ENCODE assay signal across 21 mouse cellular contexts in the genomic region with DNA sequence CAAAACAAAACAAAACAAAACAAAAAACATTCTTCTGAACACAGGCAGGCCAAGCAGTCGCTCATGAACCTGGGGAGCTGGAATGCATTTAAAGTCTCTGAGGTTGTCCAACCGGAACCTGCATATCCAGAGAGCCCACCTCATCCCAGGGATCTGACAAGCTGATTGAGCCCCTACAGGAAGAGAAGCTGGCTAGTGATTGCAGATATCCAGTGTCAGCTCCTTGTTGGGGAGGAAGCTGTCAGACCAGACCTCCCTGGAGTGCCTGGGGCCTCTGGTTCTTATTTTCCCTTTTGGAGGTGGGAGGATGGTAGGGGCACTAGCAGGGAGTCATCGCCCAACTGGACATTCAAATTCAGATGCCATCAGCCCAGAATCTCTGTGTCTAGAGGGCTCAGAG.
DNase-seq lines count a peak whose midpoint lies in the region; ATAC-seq and TF ChIP-seq lines count a peak whose summit lies in the region.
"Had no signal": no experiment of that assay in that cellular context is flagged by ENCODE, and none has a peak within 500 bp of the region (broad histone marks: within the 10 kb centered on the region; RNA-seq: fewer than 3 reads in every experiment).

No protein-coding gene starts in this region.

- H3K4me2 ChIP-seq in intestine, embryonic 14.5 days (ENCODE audit: low read length), result no peak overlapping the region
- no peak overlapping the region for H3K4me2 ChIP-seq in intestine, postnatal 0 days (replicated peaks; ENCODE audit: low read depth)
- no peak overlapping the region for H3K4me2 ChIP-seq in kidney, embryonic 15.5 days
- H3K4me2 ChIP-seq in kidney, postnatal 0 days (ENCODE audit: low read length), result no peak overlapping the region
- H3K4me2 ChIP-seq: embryonic facial prominence, embryonic 12.5 days; forebrain, embryonic 13.5 days; forebrain, embryonic 15.5 days had no signal

- 68% methylated on average over 3 of the region's 3 CpGs for WGBS in intestine, embryonic 14.5 days
- 78% methylated on average over 3 of the region's 3 CpGs for WGBS in intestine, postnatal 0 days
- 31% methylated on average over 3 of the region's 3 CpGs for WGBS in kidney, embryonic 15.5 days
- WGBS in kidney, postnatal 0 days, result 42% methylated on average over 3 of the region's 3 CpGs
- 63% methylated on average over 3 of the region's 3 CpGs for WGBS in embryonic facial prominence, embryonic 10.5 days

- peaks cover 4% of the 10 kb centered on the region; the same call in 1 of the 2 replicates for H3K9me3 ChIP-seq in intestine, embryonic 14.5 days (ENCODE audit: control insufficient read depth, low read length)
- H3K9me3 ChIP-seq in intestine, postnatal 0 days (ENCODE audit: control insufficient read depth), result 0 out of 2 replicates have a peak, but pooled peaks cover 4% of the 10 kb centered on the region
- H3K9me3 ChIP-seq in kidney, embryonic 15.5 days (replicated peaks), result no peaks in the 10 kb centered on the region
- H3K9me3 ChIP-seq in kidney, postnatal 0 days (replicated peaks; ENCODE audit: low read length), result no peaks in the 10 kb centered on the region
- H3K9me3 ChIP-seq in embryonic facial prominence, embryonic 10.5 days, result 0 out of 2 replicates have a peak, but pooled peaks cover 3% of the 10 kb centered on the region
- H3K9me3 ChIP-seq: forebrain, embryonic 13.5 days; forebrain, embryonic 15.5 days had no signal

- H3K9ac ChIP-seq in intestine, embryonic 14.5 days (ENCODE audit: low read length), result no peak overlapping the region
- no peak overlapping the region for H3K9ac ChIP-seq in intestine, postnatal 0 days (ENCODE audit: low read depth, low read length)
- no peak overlapping the region for H3K9ac ChIP-seq in kidney, embryonic 15.5 days
- no peak overlapping the region for H3K9ac ChIP-seq in kidney, postnatal 0 days (ENCODE audit: low read depth, low read length)
- H3K9ac ChIP-seq: embryonic facial prominence, embryonic 12.5 days; forebrain, embryonic 13.5 days; forebrain, embryonic 15.5 days had no signal

- no peak overlapping the region for H3K27ac ChIP-seq in intestine, embryonic 14.5 days (ENCODE audit: low read depth)
- H3K27ac ChIP-seq in intestine, postnatal 0 days (ENCODE audit: low read depth, low read length), result no peak overlapping the region
- 0 out of 2 replicates have a peak overlapping the region, but pooled peaks have one; percentile 23 for H3K27ac ChIP-seq in kidney, embryonic 15.5 days
- H3K27ac ChIP-seq in kidney, postnatal 0 days, result no peak overlapping the region
- H3K27ac ChIP-seq in embryonic facial prominence, embryonic 10.5 days (replicated peaks), result peak overlapping the region; percentile 21; the same call in 1 of the 2 replicates
- H3K27ac ChIP-seq: embryonic facial prominence, embryonic 12.5 days; forebrain, embryonic 13.5 days; forebrain, embryonic 15.5 days had no signal

- H3K27me3 ChIP-seq in intestine, embryonic 14.5 days (replicated peaks; ENCODE audit: control insufficient read depth, insufficient read depth, low read length), result no peaks in the 10 kb centered on the region
- no peaks in the 10 kb centered on the region for H3K27me3 ChIP-seq in intestine, postnatal 0 days (replicated peaks; ENCODE audit: control insufficient read depth, insufficient read depth, low read length)
- no peaks in the 10 kb centered on the region for H3K27me3 ChIP-seq in kidney, embryonic 15.5 days
- H3K27me3 ChIP-seq in kidney, postnatal 0 days (ENCODE audit: insufficient read depth, low read length), result no peaks in the 10 kb centered on the region
- no peaks in the 10 kb centered on the region for H3K27me3 ChIP-seq in embryonic facial prominence, embryonic 10.5 days (replicated peaks; ENCODE audit: low read depth, poor library complexity, severe bottlenecking)
- H3K27me3 ChIP-seq: embryonic facial prominence, embryonic 12.5 days; forebrain, embryonic 13.5 days; forebrain, embryonic 15.5 days had no signal

- no peak overlapping the region for H3K4me3 ChIP-seq in intestine, embryonic 14.5 days (ENCODE audit: low read depth, low read length)
- H3K4me3 ChIP-seq in intestine, postnatal 0 days (ENCODE audit: low read depth, low read length), result no peak overlapping the region
- H3K4me3 ChIP-seq in kidney, embryonic 15.5 days (replicated peaks), result no peak overlapping the region
- H3K4me3 ChIP-seq in kidney, postnatal 0 days (replicated peaks; ENCODE audit: low read depth, low read length), result no peak overlapping the region
- H3K4me3 ChIP-seq in embryonic facial prominence, embryonic 10.5 days, result no peak overlapping the region
- H3K4me3 ChIP-seq: embryonic facial prominence, embryonic 12.5 days; forebrain, embryonic 13.5 days; forebrain, embryonic 15.5 days had no signal

- peaks cover 4% of the 10 kb centered on the region; the same call in 1 of the 2 replicates for H3K4me1 ChIP-seq in intestine, embryonic 14.5 days (replicated peaks; ENCODE audit: control insufficient read depth, insufficient read depth, low read length)
- H3K4me1 ChIP-seq in intestine, postnatal 0 days (replicated peaks; ENCODE audit: control insufficient read depth, insufficient read depth, low read length), result no peaks in the 10 kb centered on the region
- H3K4me1 ChIP-seq in kidney, embryonic 15.5 days, result peaks cover 8% of the 10 kb centered on the region; the same call in 1 of the 2 replicates
- H3K4me1 ChIP-seq in kidney, postnatal 0 days (replicated peaks; ENCODE audit: insufficient read depth, low read length), result no peaks in the 10 kb centered on the region
- peaks cover 28% of the 10 kb centered on the region for H3K4me1 ChIP-seq in embryonic facial prominence, embryonic 10.5 days
- H3K4me1 ChIP-seq: forebrain, embryonic 13.5 days; forebrain, embryonic 15.5 days had no signal

- no peak for ATAC-seq in intestine, embryonic 14.5 days (replicated peaks; ENCODE audit: low FRiP score, low TSS enrichment, low read depth)
- no peak for ATAC-seq in intestine, postnatal 0 days
- ATAC-seq in kidney, embryonic 15.5 days (replicated peaks; ENCODE audit: low FRiP score), result peak; percentile 63; the same call in 1 of the 2 replicates
- no peak; the same call in 1 of the 2 replicates for ATAC-seq in kidney, postnatal 0 days (replicated peaks; ENCODE audit: low FRiP score, low read depth)
- ATAC-seq: forebrain, embryonic 13.5 days; forebrain, embryonic 15.5 days had no signal

- TF ChIP-seq CTCF in intestine, postnatal 0 days (IDR thresholded peaks at IDR 0.05; ENCODE audit: low read depth), result no peak
- TF ChIP-seq CTCF in kidney, postnatal 0 days (IDR thresholded peaks at IDR 0.05; ENCODE audit: low read depth), result no peak

- H3K36me3 ChIP-seq in intestine, embryonic 14.5 days (ENCODE audit: control insufficient read depth, insufficient read depth, low read length), result no peaks in the 10 kb centered on the region
- H3K36me3 ChIP-seq in intestine, postnatal 0 days (ENCODE audit: control insufficient read depth, insufficient read depth), result no peaks in the 10 kb centered on the region
- H3K36me3 ChIP-seq in kidney, embryonic 15.5 days, result no peaks in the 10 kb centered on the region
- H3K36me3 ChIP-seq in kidney, postnatal 0 days (ENCODE audit: insufficient read depth, low read length), result no peaks in the 10 kb centered on the region
- H3K36me3 ChIP-seq in embryonic facial prominence, embryonic 10.5 days (replicated peaks), result no peaks in the 10 kb centered on the region
- H3K36me3 ChIP-seq: embryonic facial prominence, embryonic 12.5 days; forebrain, embryonic 15.5 days had no signal

- peak; percentile 31 for DNase-seq in intestine, embryonic 14.5 days (ENCODE audit: low spot score)
- no peak for DNase-seq in kidney, postnatal 36 days
- peak; percentile 66 for DNase-seq in kidney, postnatal 0 days (ENCODE audit: low spot score)
- no peak for DNase-seq in kidney, adult 11 months
- peak; percentile 30 for DNase-seq in embryonic facial prominence, embryonic 10.5 days (ENCODE audit: low spot score)
- no peak for DNase-seq in thymus, postnatal 36 days
- DNase-seq: adrenal gland, adult 2 months; adrenal gland, postnatal 10 days; adrenal gland, postnatal 25 days; cerebellum, adult 11 months; cerebellum, adult 18-20 months; cerebellum, adult 8-10 months; cerebellum, adult 9-11 months; cerebellum, postnatal 14 days; cerebellum, postnatal 36 days; embryo, embryonic 11 days had no signal

Comparison
In these comparisons a context has a peak if more than half of its experiments do, and no peak if none do; other contexts are left out.
1. DNase-seq: peak in intestine, embryonic 14.5 days (single experiment), kidney, postnatal 0 days (single experiment) and embryonic facial prominence, embryonic 10.5 days (single experiment); none in kidney, postnatal 36 days (0 of 2), kidney, adult 11 months (single experiment) and thymus, postnatal 36 days (0 of 2).
2. H3K27ac ChIP-seq: peak in kidney, embryonic 15.5 days (single experiment) and embryonic facial prominence, embryonic 10.5 days (single experiment); none in intestine, embryonic 14.5 days (single experiment), intestine, postnatal 0 days (single experiment) and kidney, postnatal 0 days (single experiment).